Mouse (Mus musculus) ovary, adult 18-20 months (tissue): ENCODE results near the gene Mpg.
A peak's percentile ranks its signal among the peaks of the same experiment; 100 is the strongest.

Experiments
- DNase-seq: peaks from one replicate; pipeline ENCODE4 v3.0.0; 2022; ENCODE audit warnings: low spot score, mixed read lengths

The Mpg gene

DNA sequence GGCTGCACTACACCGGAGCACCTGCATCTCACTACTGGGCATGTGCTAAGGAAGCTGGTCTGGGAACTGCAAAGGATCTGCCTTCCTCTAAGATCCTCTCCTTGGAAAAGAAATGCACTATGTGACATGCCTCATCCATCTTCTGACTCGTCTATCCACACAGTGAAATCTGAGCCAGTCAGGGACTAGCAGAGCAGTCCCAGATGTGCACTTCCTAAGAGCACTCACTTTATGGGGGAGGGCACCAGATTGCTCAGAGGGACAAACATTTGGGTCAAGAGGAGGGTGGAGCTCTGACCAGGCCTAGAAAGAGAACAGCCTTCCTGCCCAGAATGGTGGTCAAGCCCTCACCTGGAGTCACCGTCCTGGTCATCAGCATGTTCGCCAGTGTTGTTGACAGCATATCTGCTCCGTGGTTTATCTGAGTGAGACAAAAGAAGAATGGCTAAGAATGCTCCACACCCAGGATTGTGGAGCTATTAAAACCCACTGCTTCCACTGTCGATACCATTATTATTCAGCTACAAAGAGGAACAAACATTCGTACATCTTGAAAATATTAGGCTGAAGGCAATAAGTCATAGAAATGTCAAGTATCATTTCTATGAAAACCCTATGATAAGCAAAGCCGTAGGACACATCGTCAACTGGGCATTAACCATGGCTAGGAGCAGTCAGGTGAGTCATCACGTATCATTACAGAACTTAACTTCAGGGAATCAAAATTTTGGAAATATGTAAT, 36.5 kb downstream of the Mpg start:
- DNase-seq = no peak

DNA sequence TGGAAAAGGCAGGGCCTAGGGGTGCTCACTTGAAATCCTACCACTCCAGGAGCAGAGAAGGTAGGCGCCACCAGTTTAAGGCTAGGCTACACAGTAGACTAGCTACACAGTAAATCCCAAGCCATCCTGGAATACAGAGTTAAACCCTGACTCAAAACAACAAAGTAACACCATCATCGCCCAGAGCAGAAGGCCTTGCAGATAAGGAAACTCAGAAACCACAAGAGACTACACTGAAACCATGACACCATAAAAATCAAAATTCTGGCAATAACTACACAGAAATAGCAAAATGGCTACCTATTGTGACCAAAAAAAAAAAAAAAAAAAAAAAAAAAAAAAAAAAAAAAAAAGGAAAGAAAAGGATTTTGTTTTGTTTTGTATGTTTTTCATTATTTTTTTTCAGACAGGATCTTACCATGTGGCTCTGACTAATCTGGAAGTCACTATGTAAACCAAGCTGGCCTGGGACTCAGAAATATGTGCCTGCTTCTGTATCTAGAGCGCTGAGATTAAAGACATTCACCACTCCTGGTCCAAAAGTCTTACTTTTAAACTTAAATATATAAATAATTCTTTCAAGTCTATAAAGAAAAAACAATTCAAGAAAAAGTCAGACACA, 38.9 kb downstream of the Mpg start:
- DNase-seq = no peak

DNA sequence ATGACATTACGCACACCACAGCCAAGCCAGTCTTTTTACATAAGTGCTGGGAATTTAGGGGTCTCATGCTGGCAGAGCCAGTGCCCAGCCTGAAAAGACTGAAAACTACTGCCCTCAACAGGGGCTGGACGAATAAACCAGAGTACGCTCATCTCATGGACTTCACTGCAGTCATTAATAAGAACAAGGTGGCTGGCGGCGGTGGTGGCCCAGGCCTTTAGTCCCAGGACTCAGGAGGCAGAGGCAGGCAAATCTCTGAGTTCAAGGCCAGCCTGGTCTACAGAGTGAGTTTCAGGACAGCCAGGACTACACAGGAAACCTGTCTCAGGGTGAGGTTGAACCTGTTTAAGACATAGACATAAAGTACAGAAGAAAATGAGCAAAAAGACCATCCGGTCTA, 39.9 kb downstream of the Mpg start:
- no peak for DNase-seq

DNA sequence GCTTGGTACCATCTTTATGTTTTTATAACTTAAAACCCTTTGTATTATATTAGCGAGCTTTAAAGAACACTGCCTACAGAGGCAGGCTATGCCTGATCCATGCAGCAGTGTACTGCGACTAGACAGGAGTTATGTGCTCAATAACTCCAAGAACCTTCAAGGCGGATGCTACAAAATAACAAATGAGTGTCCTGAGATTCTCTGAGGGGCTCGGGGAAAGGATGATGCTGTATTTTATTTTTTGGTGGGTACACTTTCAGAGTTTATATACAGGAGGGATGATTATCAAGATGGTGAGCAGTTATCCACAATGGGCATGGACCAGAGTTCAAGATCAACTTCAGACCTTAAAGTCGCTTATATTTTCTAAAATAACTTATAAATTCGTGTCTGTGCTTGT, 40.5 kb downstream of the Mpg start:
- DNase-seq = no peak

DNA sequence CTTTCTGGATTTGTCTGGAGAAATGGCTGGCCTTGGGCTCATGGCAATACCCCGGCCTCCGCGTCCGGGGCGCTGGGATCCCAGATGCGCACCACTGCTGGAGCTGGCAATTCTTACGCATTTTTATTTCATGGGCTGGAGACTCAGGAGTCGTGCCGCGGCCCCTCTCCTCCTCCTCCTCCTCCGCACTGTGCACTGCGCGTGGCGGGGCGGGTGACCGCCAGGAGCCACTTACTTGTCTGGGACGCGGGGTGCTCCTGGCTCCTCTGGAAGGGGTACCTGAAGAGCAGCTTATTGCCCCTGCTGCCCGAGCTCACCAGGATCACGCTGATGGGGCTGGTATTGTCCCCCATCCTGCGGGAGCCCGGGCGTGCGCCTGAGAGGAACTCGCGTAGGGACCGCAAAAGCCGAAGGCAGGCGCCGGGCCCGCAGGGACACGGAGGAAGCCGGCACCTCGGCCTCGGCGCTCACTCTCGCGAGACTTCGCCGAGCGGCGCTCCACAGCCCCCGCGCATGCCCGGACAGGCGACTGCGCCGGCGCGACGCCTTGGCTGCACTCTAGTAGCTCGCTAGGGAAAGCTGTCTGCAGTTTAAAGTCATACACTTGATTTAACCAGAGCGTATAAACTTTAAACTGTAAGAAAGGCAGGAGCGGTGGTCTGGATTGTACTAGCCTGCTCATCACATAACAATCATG, 41.0 kb downstream of the Mpg start, which contains the start of gene Nprl3:
Nprl3 (minus strand) TSS at position 520 of the 697 bp plus-strand sequence.
- peak; percentile 93 for DNase-seq

DNA sequence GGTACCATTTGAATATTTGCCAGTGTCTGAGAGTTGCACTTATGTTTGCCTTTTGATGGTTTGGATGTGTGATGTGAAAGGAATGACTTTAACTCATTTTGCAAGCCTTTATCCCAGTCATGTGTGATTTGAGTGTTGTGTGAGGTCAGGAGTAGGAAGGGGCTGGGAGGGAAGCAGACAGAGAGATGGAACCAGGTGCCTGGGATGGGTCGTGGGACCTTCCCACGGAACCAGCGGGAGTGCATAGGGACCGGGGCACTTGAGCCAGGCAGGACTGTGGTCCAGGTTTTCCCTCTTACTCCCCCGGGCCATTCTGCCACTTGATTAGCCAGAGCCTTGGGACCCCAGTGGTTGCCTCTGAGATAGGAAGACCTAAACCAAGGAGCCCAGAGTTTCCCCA, 41.7 kb downstream of the Mpg start:
- DNase-seq = no peak

DNA sequence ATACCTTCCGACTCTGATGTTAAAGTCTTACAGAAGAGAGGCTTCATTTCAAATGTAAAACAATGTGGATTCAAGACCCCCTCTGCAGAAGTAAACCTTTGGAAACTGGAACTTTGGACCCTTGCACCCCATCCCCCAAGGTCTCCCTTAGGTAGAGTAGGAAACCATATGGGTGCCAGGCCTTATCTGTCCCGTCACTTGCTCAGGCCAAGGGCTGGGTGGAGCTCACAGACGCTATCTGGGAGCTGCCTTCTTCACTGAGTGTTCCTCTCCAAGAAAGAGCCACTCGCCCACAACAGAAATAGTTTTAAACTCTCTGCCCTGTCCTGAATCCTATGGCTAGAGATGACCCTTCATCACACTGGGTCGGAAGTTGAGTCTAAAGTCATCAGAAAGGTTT, 42.6 kb downstream of the Mpg start:
- no peak for DNase-seq

DNA sequence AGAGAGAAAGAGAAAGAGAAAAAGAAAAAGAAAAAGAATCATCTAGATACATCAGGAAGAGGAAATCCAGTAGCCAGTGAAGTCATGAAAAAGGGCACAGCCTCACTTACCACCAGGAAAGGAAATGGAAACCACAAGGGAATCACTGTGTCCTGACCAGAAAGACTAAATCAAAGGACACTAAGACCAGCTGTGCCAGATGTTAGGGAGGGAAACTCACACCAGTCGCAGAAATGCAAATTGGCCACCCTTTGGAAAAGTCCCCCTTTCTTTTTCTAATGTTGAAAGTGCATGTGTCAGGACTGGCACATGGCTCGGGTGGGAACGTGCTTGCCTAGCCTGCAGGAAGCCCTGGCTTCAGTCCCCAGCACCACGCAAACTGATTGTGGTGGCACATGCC, 44.9 kb downstream of the Mpg start:
- no peak for DNase-seq

DNA sequence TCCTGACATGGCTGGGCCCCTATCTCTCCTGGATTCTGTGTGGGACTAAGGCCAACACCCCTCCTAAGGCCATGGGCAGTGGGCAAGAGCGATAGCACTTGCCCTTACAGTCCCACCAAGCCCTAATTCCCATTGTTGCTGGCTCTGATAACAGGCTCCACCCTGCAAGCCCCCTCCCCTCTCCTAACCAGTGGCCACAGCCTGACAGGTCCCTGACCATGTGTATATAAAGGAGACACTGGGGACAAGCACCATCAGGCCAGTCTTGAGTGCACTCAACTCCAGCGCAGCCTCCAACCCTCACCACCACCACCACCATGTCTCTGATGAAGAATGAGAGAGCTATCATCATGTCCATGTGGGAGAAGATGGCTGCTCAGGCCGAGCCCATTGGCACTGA, 50.0 kb downstream of the Mpg start, which contains the start of gene Hba-x:
Hba-x (plus strand) TSS at position 54 of the 400 bp plus-strand sequence.
- DNase-seq = no peak

DNA sequence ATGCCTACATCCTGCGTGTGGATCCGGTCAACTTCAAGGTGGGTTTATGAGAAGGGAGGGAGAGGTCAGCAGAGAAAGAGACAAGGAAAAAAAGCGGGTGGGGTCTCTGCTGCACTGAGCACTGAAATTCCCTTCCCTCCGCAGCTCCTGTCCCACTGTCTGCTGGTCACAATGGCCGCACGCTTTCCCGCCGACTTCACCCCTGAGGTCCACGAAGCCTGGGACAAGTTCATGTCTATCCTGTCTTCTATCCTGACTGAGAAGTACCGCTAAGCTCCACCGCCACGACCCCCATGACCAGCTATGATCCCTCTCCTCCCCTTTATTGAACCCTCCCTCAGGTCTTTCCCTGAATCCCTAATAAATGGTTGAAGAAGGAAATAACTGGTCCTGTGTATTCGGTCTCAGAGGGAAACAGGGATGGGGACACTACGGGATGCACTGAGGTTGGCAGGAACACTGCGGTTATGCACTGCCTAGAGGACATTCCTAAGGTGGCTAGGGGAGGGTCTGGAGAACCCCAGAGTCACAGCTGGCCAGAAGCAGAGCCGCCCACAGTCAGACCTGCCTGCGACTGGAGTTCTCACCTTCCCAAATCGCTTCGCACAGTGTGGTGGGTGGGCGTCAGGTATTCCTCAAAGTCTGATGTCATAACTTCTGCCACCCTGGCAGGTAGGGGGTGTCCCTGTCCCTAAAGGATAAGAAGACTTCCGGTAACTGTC, 51.6 kb downstream of the Mpg start:
- DNase-seq = no peak

DNA sequence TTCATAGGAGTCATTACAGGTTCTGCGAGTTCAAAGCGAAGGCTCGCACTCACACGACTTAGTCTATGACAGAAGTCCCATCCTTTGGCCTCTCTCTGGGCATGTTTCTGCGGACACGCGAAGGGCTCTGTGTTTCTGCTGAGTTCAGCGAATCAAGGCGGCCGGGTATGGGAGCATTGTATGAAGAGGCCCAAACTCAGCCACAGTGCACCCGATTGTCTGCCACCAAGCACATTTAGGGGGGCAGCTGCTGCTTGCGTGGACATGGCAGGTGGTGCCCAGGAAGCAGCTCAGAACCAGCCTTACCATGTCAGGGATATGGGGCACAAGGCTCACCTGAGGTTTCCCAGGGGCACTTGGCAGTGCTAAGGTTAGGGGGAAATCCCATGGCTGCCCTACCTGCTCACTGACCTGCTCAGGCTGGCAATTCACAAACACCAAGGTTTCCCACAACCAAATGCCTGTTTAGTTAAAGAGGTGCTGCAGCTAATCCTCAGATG, 52.2 kb downstream of the Mpg start:
- no peak for DNase-seq

DNA sequence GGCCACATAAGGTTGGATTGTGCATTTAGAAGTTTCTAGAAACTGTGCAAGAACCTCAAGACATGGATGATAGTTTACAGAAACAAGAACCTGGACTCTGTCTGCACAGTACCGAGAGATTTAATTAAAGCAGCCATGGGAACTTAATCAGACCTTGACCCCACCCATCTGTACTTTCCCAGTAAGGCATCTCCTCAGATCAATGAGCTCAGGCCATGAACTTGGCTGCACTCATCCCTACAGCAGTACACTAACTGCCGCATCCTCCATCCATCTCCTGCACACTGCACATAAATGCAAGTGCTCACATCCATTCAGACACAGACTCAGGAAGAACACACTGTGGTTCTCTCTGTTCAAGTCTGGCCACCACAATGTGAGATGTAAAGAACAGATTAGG, 54.3 kb downstream of the Mpg start:
- DNase-seq = no peak

DNA sequence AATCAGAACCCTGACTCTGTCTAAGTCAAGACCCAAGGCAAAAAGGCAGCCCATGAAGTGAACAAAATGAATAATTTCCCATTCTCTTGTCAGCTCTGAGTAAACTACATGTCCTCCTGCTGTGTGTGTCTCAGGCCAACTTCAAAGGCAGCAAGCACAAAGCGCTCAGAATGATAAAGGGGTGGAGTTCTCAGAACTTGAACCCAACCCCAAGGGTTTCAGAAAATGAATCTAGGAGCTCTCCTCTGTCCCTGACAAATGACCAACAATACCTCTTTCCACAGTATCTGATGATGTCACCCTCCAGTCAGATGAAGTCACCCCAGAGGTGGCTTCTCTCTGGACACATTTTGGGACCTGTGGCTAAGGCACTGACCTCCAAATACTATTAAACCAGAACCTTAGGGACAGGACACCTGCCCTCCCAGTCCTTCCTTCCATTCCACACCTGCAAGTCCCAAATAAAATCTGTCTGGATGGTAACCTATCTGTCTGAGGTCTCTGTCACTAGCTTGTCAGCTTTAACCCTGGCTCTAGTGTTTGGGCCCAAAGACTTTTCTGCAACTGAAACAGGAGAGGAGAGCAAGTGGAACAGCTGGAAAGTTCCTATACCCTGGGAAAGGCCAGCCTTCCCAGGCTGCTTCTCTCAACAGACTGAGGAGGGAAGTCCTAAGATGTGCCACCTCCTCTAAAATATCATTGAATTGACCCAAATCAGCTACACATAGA, 55.3 kb downstream of the Mpg start:
- DNase-seq = no peak
